Mouse (Mus musculus) embryonic facial prominence, embryonic 14.5 days (tissue): ENCODE data around the gene Cdh3. TPM values are rescaled to one million over a fixed set of nuclear protein-coding genes. Genes with fewer than 3 reads are reported as not detected.
A peak's percentile ranks its signal among the peaks of the same experiment; 100 is the strongest.
"Not testable (repeated sequence)": the region's sequence is repeated elsewhere in the genome, so short reads cannot be mapped to it uniquely, and the experiment has no call there.

Experiments used
- ATAC-seq: fragments of 200-750 bp; cut with Nextera tagmentation; 2 replicates; pipeline ENCODE4 v1.8.0; 2017; ENCODE audit warnings: low read depth, moderate number of reproducible peaks, moderate TSS enrichment
- DNase-seq: peaks from one replicate; pipeline ENCODE4 v3.0.0-alpha.2; 2015; ENCODE audit warnings: low spot score
- H3K27ac ChIP-seq: fragments of 300-500 bp; sonication (generic); replicated peaks from 2 replicates; pipeline ENCODE4 v1.5.1; 2014; ENCODE audit warnings: low read depth, mild to moderate bottlenecking, low read length, moderate library complexity
- H3K27me3 ChIP-seq: fragments of 300-500 bp; sonication (generic); replicated peaks from 2 replicates; pipeline ENCODE4 v1.6.1; 2014; ENCODE audit warnings: low read length; ENCODE audit not compliant: control insufficient read depth, insufficient read depth
- H3K36me3 ChIP-seq: fragments of 300-500 bp; sonication (generic); 2 replicates; pipeline ENCODE4 v1.6.1; 2014; ENCODE audit warnings: low read length, mixed read lengths; ENCODE audit not compliant: control insufficient read depth, insufficient read depth
- H3K4me1 ChIP-seq: fragments of 300-500 bp; sonication (generic); 2 replicates; pipeline ENCODE4 v1.6.1; 2014; ENCODE audit warnings: antibody characterized with exemption, low read length; ENCODE audit not compliant: control insufficient read depth, insufficient read depth
- H3K4me2 ChIP-seq: fragments of 300-500 bp; sonication (generic); 2 replicates; pipeline ENCODE4 v1.6.1; 2014; ENCODE audit warnings: low read depth, mild to moderate bottlenecking, low read length, moderate library complexity, mixed read lengths
- H3K4me3 ChIP-seq: fragments of 300-500 bp; sonication (generic); 2 replicates; pipeline ENCODE4 v1.5.1; 2014; ENCODE audit warnings: low read depth, mild to moderate bottlenecking, low read length
- H3K9ac ChIP-seq: fragments of 300-500 bp; sonication (generic); 2 replicates; pipeline ENCODE4 v1.6.1; 2014; ENCODE audit warnings: low read depth, mild to moderate bottlenecking, low read length, moderate library complexity, mixed read lengths
- H3K9me3 ChIP-seq: fragments of 300-500 bp; sonication (generic); 2 replicates; pipeline ENCODE4 v1.6.1; 2016; ENCODE audit warnings: low read length; ENCODE audit not compliant: control insufficient read depth
- WGBS: fragments of 180-500 bp; shearing (Covaris S2); extraction: QIAGEN DNeasy Blood & Tissue Kit; methylation state at CpG from one replicate; pipeline ENCODE4 v1.1.7; 2014; 5-methylcytosine and 5-hydroxymethylcytosine counted together
- polyA plus RNA-seq: library from polyadenylated mRNA; unstranded; fragments of >200 nt; fragmentation: Nextera tagmentation; extraction: Ambion mirVana; gene quantifications from 2 replicates; pipeline ENCODE4 v1.2.1, GENCODE M21; 2014

Cdh3 gene
- polyA plus RNA-seq, 1 experiment from 2014 or later: 9.8 TPM

GRCm38 (mm10) chr8:106570386-106570785 is 59.7 kb downstream of the Cdh3 start:
- Histone ChIP-seq H3K4me2 (no peak overlapping the region), H3K27ac (no peak overlapping the region), H3K36me3 (no peaks in the 10 kb centered on the region), H3K27me3 (no peaks in the 10 kb centered on the region), H3K9ac (no peak overlapping the region), H3K9me3 (no peaks in the 10 kb centered on the region), H3K4me1 (no peaks in the 10 kb centered on the region), H3K4me3 (no peak overlapping the region)
- 77% methylated on average over 4 of the region's 4 CpGs for WGBS
- no peak for DNase-seq
- no peak for ATAC-seq

GRCm38 (mm10) chr8:106571551-106572172 is 61.0 kb downstream of the Cdh3 start:
- no peaks in the 10 kb centered on the region for H3K9me3 ChIP-seq
- DNase-seq: no peak
- no peak overlapping the region for H3K4me2 ChIP-seq
- no peaks in the 10 kb centered on the region for H3K4me1 ChIP-seq
- no peaks in the 10 kb centered on the region for H3K36me3 ChIP-seq
- no peak overlapping the region for H3K27ac ChIP-seq
- H3K9ac ChIP-seq: no peak overlapping the region
- 80% methylated on average over 5 of the region's 5 CpGs for whole genome bisulfite sequencing
- H3K4me3 ChIP-seq: no peak overlapping the region
- no peak for ATAC-seq
- no peaks in the 10 kb centered on the region for H3K27me3 ChIP-seq

GRCm38 (mm10) chr8:106572175-106572574 is 61.5 kb downstream of the Cdh3 start:
- H3K36me3 ChIP-seq, H3K4me3 ChIP-seq, DNase-seq, ATAC-seq, H3K9me3 ChIP-seq, H3K4me1 ChIP-seq, H3K27ac ChIP-seq, H3K27me3 ChIP-seq, H3K9ac ChIP-seq, H3K4me2 ChIP-seq: not testable (repeated sequence)
- 75% methylated on average over 1 of the region's 1 CpGs for WGBS

GRCm38 (mm10) chr8:106573168-106573567 is 62.5 kb downstream of the Cdh3 start, which contains the start of gene Gm10073:
Gene Gm10073 (minus strand): TSS chr8:106573461.
- H3K27me3 ChIP-seq, H3K4me1 ChIP-seq, H3K36me3 ChIP-seq, H3K9me3 ChIP-seq, ATAC-seq, H3K9ac ChIP-seq, H3K4me2 ChIP-seq, H3K27ac ChIP-seq, DNase-seq, H3K4me3 ChIP-seq: not testable (repeated sequence)
- 51% methylated on average over 20 of the region's 20 CpGs for WGBS

GRCm38 (mm10) chr8:106574283-106574682 is 63.6 kb downstream of the Cdh3 start:
- Histone ChIP-seq H3K4me3 (no peak overlapping the region), H3K27me3 (no peaks in the 10 kb centered on the region), H3K4me1 (no peaks in the 10 kb centered on the region), H3K4me2 (no peak overlapping the region), H3K9ac (no peak overlapping the region), H3K9me3 (no peaks in the 10 kb centered on the region), H3K36me3 (no peaks in the 10 kb centered on the region), H3K27ac (no peak overlapping the region)
- WGBS: 84% methylated on average over 4 of the region's 4 CpGs
- ATAC-seq (no peak), DNase-seq (no peak)

GRCm38 (mm10) chr8:106576849-106577555 is 66.3 kb downstream of the Cdh3 start:
- H3K27me3 ChIP-seq: no peaks in the 10 kb centered on the region
- no peaks in the 10 kb centered on the region for H3K4me1 ChIP-seq
- H3K4me2 ChIP-seq: no peak overlapping the region
- no peaks in the 10 kb centered on the region for H3K36me3 ChIP-seq
- H3K27ac ChIP-seq: no peak overlapping the region
- WGBS: 20% methylated on average over 6 of the region's 6 CpGs
- ATAC-seq: peak; percentile 44; the same call in 1 of the 2 replicates
- peak; percentile 42 for DNase-seq
- H3K9ac ChIP-seq: no peak overlapping the region
- no peaks in the 10 kb centered on the region for H3K9me3 ChIP-seq
- no peak overlapping the region for H3K4me3 ChIP-seq

- H3K4me1 ChIP-seq: no peaks in the 10 kb centered on the region
- WGBS: 67% methylated on average over 2 of the region's 2 CpGs
- no peak for ATAC-seq
- no peak overlapping the region for H3K27ac ChIP-seq
- H3K9me3 ChIP-seq: no peaks in the 10 kb centered on the region
- no peak overlapping the region for H3K9ac ChIP-seq
- no peak overlapping the region for H3K4me3 ChIP-seq
- no peak for DNase-seq
- no peak overlapping the region for H3K4me2 ChIP-seq
- no peaks in the 10 kb centered on the region for H3K27me3 ChIP-seq
- H3K36me3 ChIP-seq: no peaks in the 10 kb centered on the region
These were observed 68.8 kb downstream of the Cdh3 start for GRCm38 (mm10) chr8:106579510-106579909.

- Histone ChIP-seq H3K27ac (no peak overlapping the region), H3K4me2 (no peak overlapping the region), H3K9ac (no peak overlapping the region), H3K4me3 (no peak overlapping the region), H3K36me3 (no peaks in the 10 kb centered on the region), H3K27me3 (no peaks in the 10 kb centered on the region), H3K9me3 (no peaks in the 10 kb centered on the region), H3K4me1 (no peaks in the 10 kb centered on the region)
- peak; percentile 35 for DNase-seq
- no peak for ATAC-seq
- WGBS: 59% methylated on average over 6 of the region's 6 CpGs
These were observed 70.8 kb downstream of the Cdh3 start for GRCm38 (mm10) chr8:106581344-106582088.
